Mouse (Mus musculus) neural tube, embryonic 12.5 days (tissue): ENCODE measurements around the gene Urm1. TPM values are rescaled to one million over a fixed set of nuclear protein-coding genes. Genes with fewer than 3 reads are reported as not detected.

Experiments
- ATAC-seq: fragments of 200-750 bp; cut with Nextera tagmentation; 2 replicates; pipeline ENCODE4 v1.8.0; 2017; ENCODE audit warnings: low read depth, mild to moderate bottlenecking, moderate TSS enrichment, moderate library complexity; ENCODE audit not compliant: low FRiP score
- H3K27ac ChIP-seq: fragments of 300-500 bp; sonication (generic); 2 replicates; pipeline ENCODE4 v1.5.1; 2016
- H3K27me3 ChIP-seq: fragments of 300-500 bp; sonication (generic); replicated peaks from 2 replicates; pipeline ENCODE4 v1.6.1; 2016; ENCODE audit warnings: mild to moderate bottlenecking
- H3K36me3 ChIP-seq: fragments of 300-500 bp; sonication (generic); 2 replicates; pipeline ENCODE4 v1.6.1; 2016; ENCODE audit warnings: mild to moderate bottlenecking
- H3K4me1 ChIP-seq: fragments of 300-500 bp; sonication (generic); 2 replicates; pipeline ENCODE4 v1.6.1; 2016
- H3K4me2 ChIP-seq: fragments of 300-500 bp; sonication (generic); replicated peaks from 2 replicates; pipeline ENCODE4 v1.6.1; 2016; ENCODE audit warnings: mild to moderate bottlenecking
- H3K4me3 ChIP-seq: fragments of 300-500 bp; sonication (generic); 2 replicates; pipeline ENCODE4 v1.5.1; 2016
- H3K9ac ChIP-seq: fragments of 300-500 bp; sonication (generic); 2 replicates; pipeline ENCODE4 v1.6.1; 2016; ENCODE audit warnings: mild to moderate bottlenecking
- H3K9me3 ChIP-seq: fragments of 300-500 bp; sonication (generic); 2 replicates; pipeline ENCODE4 v1.6.1; 2016; ENCODE audit warnings: mild to moderate bottlenecking
- WGBS: fragments of 180-500 bp; shearing (Covaris S2); methylation state at CpG from one replicate; pipeline ENCODE4 v1.1.7; 2016; 5-methylcytosine and 5-hydroxymethylcytosine counted together
- polyA plus RNA-seq: library from polyadenylated mRNA; unstranded; fragments of >200 nt; fragmentation: Nextera tagmentation; extraction: Ambion mirVana; gene quantifications from 2 replicates; pipeline ENCODE4 v1.2.1, GENCODE M21; 2016

Urm1 gene
- polyA plus RNA-seq, 1 experiment from 2014 or later: 19.2 TPM

DNA sequence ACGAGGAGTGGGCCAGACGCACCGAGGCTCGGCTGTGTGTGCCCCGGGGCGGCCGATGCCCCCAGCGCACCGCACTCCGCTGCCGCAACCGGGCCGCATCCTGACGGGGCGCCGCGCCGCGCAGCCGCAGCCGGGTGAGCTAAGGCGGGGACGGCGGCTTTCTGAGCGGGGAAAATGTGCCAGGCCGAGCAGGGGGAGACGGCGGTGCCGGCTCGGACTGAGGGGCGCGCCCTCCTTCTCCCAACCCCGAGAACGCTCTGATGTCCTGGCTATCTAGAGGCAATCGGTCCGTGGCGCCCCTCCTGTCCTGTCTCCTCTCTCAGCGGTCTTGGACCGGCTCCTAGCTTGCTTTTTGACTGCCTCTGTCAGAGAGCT is 17.1 kb upstream of the Urm1 start:
- Histone ChIP-seq H3K4me3 (peak overlapping the region; percentile 81), H3K27me3 (no peaks in the 10 kb centered on the region), H3K9me3 (no peaks in the 10 kb centered on the region), H3K27ac (peak overlapping the region; percentile 81), H3K36me3 (peaks cover 36% of the 10 kb centered on the region), H3K4me2 (peak overlapping the region; percentile 82), H3K9ac (peak overlapping the region; percentile 88), H3K4me1 (peaks cover 12% of the 10 kb centered on the region)
- ATAC-seq: peak; percentile 78
- WGBS: under 1% methylated on average over 39 of the region's 39 CpGs

DNA sequence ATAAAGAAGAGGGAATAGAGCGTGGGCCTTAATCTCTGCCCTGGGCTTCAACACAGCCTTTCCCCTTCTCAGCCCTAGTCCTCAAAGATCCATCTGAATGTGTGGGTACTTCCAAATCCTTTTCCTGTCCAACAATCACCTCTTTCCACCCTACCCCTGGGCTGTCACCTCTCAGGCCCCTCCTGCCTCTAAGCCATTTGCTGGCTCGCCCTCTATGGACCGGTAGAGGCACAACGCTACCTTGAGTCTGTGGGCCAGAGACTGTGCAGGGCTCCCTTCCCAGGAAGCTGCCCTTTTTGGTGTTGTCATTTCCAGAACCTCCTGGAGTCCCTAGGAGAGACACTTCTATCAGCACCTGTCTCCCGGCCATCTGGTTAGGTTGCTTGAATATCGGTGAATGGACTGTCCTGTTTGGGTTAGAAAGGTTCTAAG is 16.5 kb upstream of the Urm1 start:
- ATAC-seq: peak; percentile 42; the same call in 1 of the 2 replicates

DNA sequence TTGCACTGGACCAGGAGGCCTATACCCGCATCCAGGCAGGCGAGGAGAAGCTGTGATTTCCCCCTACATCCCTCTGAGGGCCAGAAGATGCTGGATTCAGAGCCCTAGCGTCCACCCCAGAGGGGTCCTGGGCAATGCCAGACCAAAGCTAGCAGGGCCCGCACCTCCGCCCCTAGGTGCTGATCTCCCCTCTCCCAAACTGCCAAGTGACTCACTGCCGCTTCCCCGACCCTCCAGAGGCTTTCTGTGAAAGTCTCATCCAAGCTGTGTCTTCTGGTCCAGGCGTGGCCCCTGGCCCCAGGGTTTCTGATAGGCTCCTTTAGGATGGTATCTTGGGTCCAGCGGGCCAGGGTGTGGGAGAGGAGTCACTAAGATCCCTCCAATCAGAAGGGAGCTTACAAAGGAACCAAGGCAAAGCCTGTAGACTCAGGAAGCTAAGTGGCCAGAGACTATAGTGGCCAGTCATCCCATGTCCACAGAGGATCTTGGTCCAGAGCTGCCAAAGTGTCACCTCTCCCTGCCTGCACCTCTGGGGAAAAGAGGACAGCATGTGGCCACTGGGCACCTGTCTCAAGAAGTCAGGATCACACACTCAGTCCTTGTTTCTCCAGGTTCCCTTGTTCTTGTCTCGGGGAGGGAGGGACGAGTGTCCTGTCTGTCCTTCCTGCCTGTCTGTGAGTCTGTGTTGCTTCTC is 4.0 kb upstream of the Urm1 start:
- H3K27ac ChIP-seq: no peak overlapping the region
- H3K4me2 ChIP-seq: no peak overlapping the region
- no peak overlapping the region for H3K4me3 ChIP-seq
- no peak for ATAC-seq
- H3K27me3 ChIP-seq: no peaks in the 10 kb centered on the region
- H3K9me3 ChIP-seq: no peaks in the 10 kb centered on the region
- 85% methylated on average over 11 of the region's 11 CpGs for WGBS
- peaks cover 24% of the 10 kb centered on the region for H3K4me1 ChIP-seq
- H3K9ac ChIP-seq: 0 out of 2 replicates have a peak overlapping the region, but pooled peaks have one; percentile 13
- H3K36me3 ChIP-seq: peaks cover 55% of the 10 kb centered on the region

More for the DNA sequence above, 16.5 kb upstream of the Urm1 start:
- Histone ChIP-seq H3K4me3 (peak overlapping the region; percentile 81), H3K9me3 (no peaks in the 10 kb centered on the region), H3K9ac (peak overlapping the region; percentile 88), H3K27me3 (no peaks in the 10 kb centered on the region), H3K4me2 (peak overlapping the region; percentile 82), H3K27ac (0 out of 2 replicates have a peak overlapping the region, but pooled peaks have one; percentile 81), H3K36me3 (peaks cover 42% of the 10 kb centered on the region), H3K4me1 (peaks cover 12% of the 10 kb centered on the region)
- 24% methylated on average over 6 of the region's 6 CpGs for WGBS

DNA sequence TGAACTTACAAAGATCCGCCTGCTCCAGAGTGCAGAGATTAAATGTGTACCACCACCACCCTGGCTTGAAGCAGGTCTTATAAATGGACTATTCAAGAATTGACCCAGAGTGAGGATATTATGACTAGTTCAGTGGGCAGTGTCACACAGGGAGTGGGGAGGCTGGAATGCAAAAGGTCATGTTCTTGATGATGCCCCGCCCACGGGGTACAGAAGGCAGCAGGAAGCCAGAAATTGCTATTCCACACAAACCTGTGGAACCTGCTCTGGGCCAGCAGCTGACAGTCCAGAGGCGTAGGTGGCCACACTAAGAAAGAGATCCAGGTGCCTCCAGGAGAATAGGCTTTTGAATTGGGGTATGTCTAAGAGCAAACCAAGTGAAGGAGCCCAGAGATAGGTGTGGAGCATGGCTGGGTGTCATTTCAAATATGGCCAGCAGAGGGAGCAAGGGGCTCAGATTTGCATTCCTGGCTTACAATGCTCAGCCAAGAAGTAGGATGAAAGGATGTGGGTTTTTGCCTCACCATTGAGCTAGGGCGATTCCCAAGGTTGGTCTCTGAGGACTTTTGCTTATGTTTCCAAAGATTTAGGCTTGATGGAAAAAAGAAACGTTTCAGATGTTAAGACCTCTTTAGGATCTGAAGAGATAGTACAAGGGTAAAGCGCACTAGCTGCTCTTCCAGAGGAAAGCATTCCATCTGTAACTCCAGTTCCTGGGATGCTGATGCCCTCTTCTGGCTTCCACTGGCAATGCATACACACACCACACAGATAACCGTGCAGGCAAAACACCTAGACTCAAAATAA is 2.2 kb upstream of the Urm1 start:
- peak; percentile 46 for ATAC-seq
- Histone ChIP-seq H3K36me3 (peaks cover 37% of the 10 kb centered on the region), H3K9ac (no peak overlapping the region), H3K4me3 (no peak overlapping the region), H3K9me3 (no peaks in the 10 kb centered on the region), H3K4me1 (peaks cover 26% of the 10 kb centered on the region), H3K27ac (no peak overlapping the region), H3K27me3 (no peaks in the 10 kb centered on the region), H3K4me2 (peak overlapping the region; percentile 29; the same call in 1 of the 2 replicates)
- WGBS: 36% methylated on average over 8 of the region's 8 CpGs

DNA sequence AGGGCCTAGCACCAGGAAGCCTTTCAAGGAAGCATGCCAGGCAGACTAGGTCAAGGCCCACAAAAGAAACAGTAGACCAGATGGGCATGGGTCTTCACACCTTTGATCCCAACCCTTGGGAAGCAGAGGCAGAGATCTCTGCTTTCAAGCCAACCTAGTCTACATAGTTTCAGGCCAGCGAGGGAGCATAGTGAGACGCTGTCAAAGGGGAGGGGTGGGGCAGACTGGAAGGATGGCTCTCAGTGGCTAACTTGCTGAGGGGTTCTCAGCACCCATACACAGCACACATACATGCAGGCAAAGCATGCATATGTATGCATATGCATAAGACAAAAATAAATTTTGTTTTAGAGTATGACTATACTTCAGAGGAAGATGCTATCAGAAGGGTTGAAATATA is 512 bp upstream of the Urm1 start:
- peak overlapping the region; percentile 84; the same call in 1 of the 2 replicates for H3K27ac ChIP-seq
- peaks cover 26% of the 10 kb centered on the region for H3K4me1 ChIP-seq
- ATAC-seq: no peak
- no peaks in the 10 kb centered on the region for H3K9me3 ChIP-seq
- no peak overlapping the region for H3K9ac ChIP-seq
- WGBS: 2% methylated on average over 2 of the region's 2 CpGs
- H3K4me2 ChIP-seq: peak overlapping the region; percentile 58
- peaks cover 20% of the 10 kb centered on the region for H3K36me3 ChIP-seq
- no peak overlapping the region for H3K4me3 ChIP-seq
- H3K27me3 ChIP-seq: no peaks in the 10 kb centered on the region

DNA sequence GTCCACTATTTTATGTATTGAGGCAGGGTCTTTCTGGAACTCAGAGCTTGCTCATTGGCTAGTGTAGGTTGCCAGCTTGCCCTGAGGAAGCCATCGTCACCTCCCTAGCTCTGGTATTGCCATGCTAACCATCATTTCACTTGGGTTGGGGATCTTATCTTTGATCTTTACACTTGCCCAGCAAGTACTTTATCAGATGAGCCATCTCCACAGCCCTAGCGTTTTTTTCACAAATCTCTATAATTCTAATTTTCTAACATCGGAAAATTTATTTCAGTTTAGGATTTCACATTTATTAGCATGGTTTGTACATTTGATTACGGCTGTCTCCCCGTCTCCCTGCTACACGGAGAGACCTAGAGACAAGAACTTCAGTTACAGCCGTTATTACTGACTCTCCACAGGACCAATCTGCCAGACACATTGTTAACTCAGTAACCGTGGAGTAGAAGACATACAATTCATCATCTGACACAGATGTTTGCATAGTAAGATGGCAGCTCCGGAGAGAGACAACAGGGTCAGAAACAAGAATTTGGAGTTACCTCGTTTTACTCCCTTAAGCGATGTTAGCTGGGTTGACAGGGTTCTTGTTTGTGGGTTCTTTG is 6.5 kb downstream of the Urm1 start:
- Histone ChIP-seq H3K9ac (peak overlapping the region; percentile 78), H3K9me3 (no peaks in the 10 kb centered on the region), H3K36me3 (no peaks in the 10 kb centered on the region), H3K27me3 (no peaks in the 10 kb centered on the region), H3K27ac (peak overlapping the region; percentile 92), H3K4me1 (peaks cover 17% of the 10 kb centered on the region), H3K4me3 (peak overlapping the region; percentile 92), H3K4me2 (peak overlapping the region; percentile 70)
- 8% methylated on average over 11 of the region's 11 CpGs for WGBS
- peak; percentile 42; the same call in 1 of the 2 replicates for ATAC-seq

DNA sequence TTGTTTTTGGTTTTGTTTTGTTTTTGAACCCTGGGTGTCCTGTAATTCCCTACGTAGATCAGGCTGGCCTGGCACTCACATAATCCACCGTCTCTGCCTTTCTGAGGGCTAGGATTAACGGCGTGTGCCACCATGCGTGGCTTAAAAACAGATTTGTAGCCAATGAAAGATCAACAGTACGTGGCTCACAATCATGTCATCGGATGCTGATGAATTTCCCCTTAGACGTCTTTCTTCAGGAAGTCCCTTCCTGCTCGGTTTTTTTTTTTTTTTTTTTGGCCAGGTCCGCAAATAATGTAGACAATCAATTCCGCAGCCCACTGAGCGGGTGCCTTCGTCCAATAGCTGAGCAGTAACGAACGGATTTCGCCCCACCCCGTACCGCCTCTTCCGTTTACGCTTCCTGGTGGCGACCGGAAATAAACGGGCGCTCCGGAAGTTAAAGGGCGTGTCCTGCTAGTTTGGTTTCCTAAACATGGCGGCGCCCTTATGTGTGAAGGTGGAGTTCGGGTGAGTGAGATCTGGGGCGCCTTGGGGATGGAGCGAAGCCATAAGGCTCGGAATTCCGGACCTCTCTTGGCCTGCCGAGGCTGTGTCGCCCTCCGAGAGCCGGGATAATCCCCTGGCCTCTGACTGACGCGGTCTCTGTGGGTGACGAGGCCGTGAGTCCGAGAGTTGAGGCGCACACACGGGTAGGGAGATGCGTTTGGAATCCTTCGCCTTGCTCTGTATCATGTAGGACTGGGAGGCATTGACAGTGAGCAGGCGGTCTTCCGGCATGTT is 7.2 kb downstream of the Urm1 start:
- peak; percentile 92 for ATAC-seq
- H3K9me3 ChIP-seq: no peaks in the 10 kb centered on the region
- peak overlapping the region; percentile 92 for H3K4me3 ChIP-seq
- under 1% methylated on average over 48 of the region's 48 CpGs for WGBS
- H3K4me2 ChIP-seq: peak overlapping the region; percentile 79
- H3K4me1 ChIP-seq: peaks cover 17% of the 10 kb centered on the region
- H3K27me3 ChIP-seq: no peaks in the 10 kb centered on the region
- H3K27ac ChIP-seq: peak overlapping the region; percentile 92
- no peaks in the 10 kb centered on the region for H3K36me3 ChIP-seq
- peak overlapping the region; percentile 79 for H3K9ac ChIP-seq

DNA sequence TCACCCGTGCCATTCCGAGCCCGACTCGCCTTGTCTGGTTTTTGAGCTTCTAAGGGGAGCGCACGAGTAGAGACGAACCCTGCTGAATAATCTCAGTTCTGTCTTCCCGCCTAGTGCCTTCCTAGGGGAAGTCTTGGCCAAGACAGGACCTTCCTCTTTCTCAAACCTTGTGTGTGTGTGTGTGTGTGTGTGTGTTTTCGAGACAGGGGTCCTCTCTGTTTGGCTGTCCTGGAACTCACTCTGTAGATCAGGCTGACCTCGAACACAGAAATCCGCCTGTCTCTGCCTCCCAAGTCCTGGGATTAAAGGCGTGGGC is 7.8 kb downstream of the Urm1 start:
- no peaks in the 10 kb centered on the region for H3K27me3 ChIP-seq
- H3K36me3 ChIP-seq: peaks cover 1% of the 10 kb centered on the region; the same call in 1 of the 2 replicates
- no peaks in the 10 kb centered on the region for H3K9me3 ChIP-seq
- H3K9ac ChIP-seq: peak overlapping the region; percentile 79
- 5% methylated on average over 12 of the region's 12 CpGs for WGBS
- peak overlapping the region; percentile 92 for H3K4me3 ChIP-seq
- H3K4me1 ChIP-seq: peaks cover 17% of the 10 kb centered on the region
- no peak overlapping the region for H3K27ac ChIP-seq
- H3K4me2 ChIP-seq: peak overlapping the region; percentile 79
- no peak for ATAC-seq

DNA sequence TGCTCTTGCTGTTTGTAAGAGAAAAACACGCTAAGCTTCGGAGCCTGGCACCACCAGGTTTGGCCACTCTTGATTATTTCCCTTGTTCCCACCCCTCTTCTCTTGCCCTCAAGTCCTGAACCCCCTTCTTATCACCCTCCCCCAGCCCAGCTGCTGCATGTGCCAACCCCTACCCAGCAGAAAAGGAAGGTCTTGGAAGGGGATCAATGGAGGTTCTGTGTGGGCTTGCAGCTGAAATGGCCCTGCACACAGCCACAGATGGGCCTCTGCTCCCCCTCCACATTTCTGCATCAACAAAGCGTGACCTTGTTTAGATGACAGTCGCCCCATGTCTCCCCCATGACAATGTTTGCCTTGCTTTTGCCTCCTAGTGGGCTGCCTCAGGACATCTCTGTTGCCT is 11.2 kb downstream of the Urm1 start:
- Histone ChIP-seq H3K9ac (no peak overlapping the region), H3K4me2 (no peak overlapping the region), H3K9me3 (no peaks in the 10 kb centered on the region), H3K27ac (no peak overlapping the region), H3K4me1 (peaks cover 29% of the 10 kb centered on the region), H3K36me3 (peaks cover 10% of the 10 kb centered on the region), H3K27me3 (no peaks in the 10 kb centered on the region), H3K4me3 (no peak overlapping the region)
- 82% methylated on average over 4 of the region's 4 CpGs for WGBS
- no peak for ATAC-seq

DNA sequence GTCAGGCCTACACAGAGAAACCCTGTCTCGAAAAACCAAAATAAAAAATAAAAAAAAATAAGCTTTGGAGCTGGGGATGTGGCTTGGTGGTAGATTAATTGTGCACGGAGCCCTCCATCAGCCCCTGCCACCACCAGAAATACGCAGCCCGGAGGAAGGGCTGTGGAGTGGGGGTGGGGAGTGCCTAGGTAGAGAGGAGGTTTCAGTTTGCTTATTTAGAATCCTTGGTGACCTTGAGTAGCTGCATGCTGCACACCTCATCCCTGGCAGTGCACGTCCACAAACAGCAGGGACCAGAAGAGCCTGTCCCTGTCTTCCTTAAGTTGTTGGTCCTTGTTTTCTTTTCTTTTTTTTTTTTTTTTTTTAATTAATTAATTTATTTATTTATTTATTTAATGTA is 13.9 kb downstream of the Urm1 start:
- ATAC-seq: no peak
- Histone ChIP-seq H3K9ac (no peak overlapping the region), H3K4me2 (no peak overlapping the region), H3K9me3 (no peaks in the 10 kb centered on the region), H3K4me1 (peaks cover 24% of the 10 kb centered on the region), H3K27me3 (no peaks in the 10 kb centered on the region), H3K4me3 (no peak overlapping the region), H3K27ac (no peak overlapping the region), H3K36me3 (peaks cover 10% of the 10 kb centered on the region)
- 99% methylated on average over 5 of the region's 5 CpGs for WGBS

DNA sequence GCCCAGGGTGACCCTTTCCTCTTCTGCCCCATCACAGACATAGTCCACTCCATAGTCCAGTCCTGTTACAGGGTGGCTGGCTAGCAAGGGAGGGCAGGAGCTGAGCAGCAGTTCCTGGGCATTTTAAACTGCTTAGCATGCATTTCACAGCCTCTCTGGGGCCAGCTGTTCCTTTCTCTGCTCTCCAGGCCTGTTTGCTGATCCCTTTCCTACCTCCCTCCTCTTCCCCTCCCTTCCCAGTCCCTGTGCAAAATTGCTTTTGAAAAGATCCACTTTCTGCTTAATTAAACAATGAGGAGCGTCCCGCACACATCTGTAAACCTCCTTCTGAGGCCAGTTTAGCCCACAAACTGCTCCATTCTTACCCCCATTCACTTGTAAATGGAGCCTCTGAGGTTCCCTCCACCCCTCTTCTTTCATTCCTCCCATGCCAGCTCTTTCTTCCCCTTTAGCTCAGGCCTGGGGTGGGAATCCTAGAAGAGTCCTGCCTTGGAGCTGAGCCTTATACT is 15.6 kb downstream of the Urm1 start:
- H3K4me1 ChIP-seq: peaks cover 40% of the 10 kb centered on the region
- peaks cover 10% of the 10 kb centered on the region for H3K36me3 ChIP-seq
- H3K27me3 ChIP-seq: no peaks in the 10 kb centered on the region
- no peaks in the 10 kb centered on the region for H3K9me3 ChIP-seq
- peak overlapping the region; percentile 75 for H3K27ac ChIP-seq
- WGBS: 15% methylated on average over 2 of the region's 2 CpGs
- peak; percentile 46 for ATAC-seq
- 0 out of 2 replicates have a peak overlapping the region, but pooled peaks have one; percentile 13 for H3K9ac ChIP-seq
- peak overlapping the region; percentile 31; the same call in 1 of the 2 replicates for H3K4me2 ChIP-seq
- no peak overlapping the region for H3K4me3 ChIP-seq
